Mouse (Mus musculus): Measurements from ENCODE around the gene Mpnd. TPM values are rescaled to one million over a fixed set of nuclear protein-coding genes. Genes with fewer than 3 reads are reported as not detected.
A peak's percentile ranks its signal among the peaks of the same experiment; 100 is the strongest.

The Mpnd gene
- polyA plus RNA-seq, 1 experiment from 2014 or later, result 168 TPM

DNA sequence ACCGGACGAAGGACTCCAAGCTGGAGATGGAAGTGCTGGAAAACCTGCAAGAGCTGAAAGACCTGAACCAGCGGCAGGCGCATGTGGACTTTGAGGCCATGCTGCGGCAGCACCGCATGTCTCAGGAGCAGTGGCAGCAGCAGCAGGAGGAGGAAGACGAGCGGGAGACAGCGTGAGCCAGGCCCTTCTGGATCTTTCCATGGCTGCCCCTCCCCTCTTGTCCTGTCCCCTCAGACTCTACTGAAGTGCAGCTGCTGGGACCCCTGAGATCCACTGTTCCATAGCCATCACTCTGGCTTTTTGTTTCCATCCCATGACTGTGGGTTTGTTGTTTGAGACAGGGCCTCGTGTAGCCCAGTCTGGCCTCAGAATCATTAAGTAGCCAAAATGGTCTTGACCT lies 41.0 kb upstream of the Mpnd start:
- peaks cover 12% of the 10 kb centered on the region for H3K4me1 ChIP-seq
- H3K4me2 ChIP-seq, result no peak overlapping the region
- H3K9ac ChIP-seq, result no peak overlapping the region
- no peaks in the 10 kb centered on the region for H3K9me3 ChIP-seq (replicated peaks)
- H3K36me3 ChIP-seq (ENCODE audit: poor library complexity, severe bottlenecking), result peaks cover 59% of the 10 kb centered on the region
- H3K27ac ChIP-seq, result no peak overlapping the region
- 93% methylated on average over 10 of the region's 10 CpGs for WGBS
- ATAC-seq, result no peak
- H3K27me3 ChIP-seq, result no peaks in the 10 kb centered on the region
- no peak overlapping the region for H3K4me3 ChIP-seq

DNA sequence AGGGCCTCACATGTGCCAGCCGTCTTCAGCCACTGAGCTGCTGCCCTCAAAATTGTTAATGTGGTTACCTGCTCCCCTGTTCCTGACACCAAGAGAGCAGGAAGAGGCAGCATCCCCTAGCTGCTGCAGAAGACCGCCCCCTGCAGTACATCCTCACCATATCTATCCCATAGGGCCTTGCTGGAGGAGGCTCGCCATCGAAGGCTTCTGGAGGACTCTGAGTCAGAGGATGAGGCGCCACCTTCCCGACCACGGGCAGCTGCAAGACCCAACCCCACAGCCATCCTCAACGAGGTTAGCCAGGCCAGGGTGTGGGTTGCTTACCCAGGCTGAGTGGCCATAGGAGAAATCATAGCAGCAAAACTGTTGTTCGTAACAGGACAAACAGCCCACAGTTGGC lies 40.5 kb upstream of the Mpnd start:
- ATAC-seq, result no peak
- H3K4me3 ChIP-seq, result no peak overlapping the region
- 86% methylated on average over 9 of the region's 9 CpGs for WGBS
- H3K36me3 ChIP-seq (ENCODE audit: poor library complexity, severe bottlenecking), result peaks cover 59% of the 10 kb centered on the region
- no peak overlapping the region for H3K4me2 ChIP-seq
- no peaks in the 10 kb centered on the region for H3K27me3 ChIP-seq
- H3K4me1 ChIP-seq, result peaks cover 12% of the 10 kb centered on the region
- no peaks in the 10 kb centered on the region for H3K9me3 ChIP-seq (replicated peaks)
- H3K9ac ChIP-seq, result no peak overlapping the region
- H3K27ac ChIP-seq, result no peak overlapping the region

DNA sequence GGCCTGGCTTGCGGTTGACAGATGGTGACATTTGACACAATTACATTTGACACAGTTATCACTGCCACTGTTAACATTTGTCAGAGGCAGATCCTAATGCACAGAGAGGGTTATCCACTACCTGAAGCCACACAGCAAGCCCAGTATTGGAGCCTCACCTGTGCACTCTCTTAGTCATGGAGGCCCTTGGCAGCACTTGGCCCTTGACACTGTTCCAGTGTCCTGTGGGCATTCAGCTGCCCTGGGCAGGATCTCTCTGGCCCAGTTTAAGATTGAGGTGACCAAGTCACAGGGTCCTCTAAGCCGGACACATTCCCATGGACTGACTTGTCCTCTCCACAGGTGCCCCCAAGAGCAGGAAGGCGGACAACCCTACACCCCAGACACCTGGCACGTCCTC lies 38.3 kb upstream of the Mpnd start:
- WGBS, result 94% methylated on average over 4 of the region's 4 CpGs
- peaks cover 49% of the 10 kb centered on the region for H3K36me3 ChIP-seq (ENCODE audit: poor library complexity, severe bottlenecking)
- H3K27me3 ChIP-seq, result no peaks in the 10 kb centered on the region
- H3K9me3 ChIP-seq (replicated peaks), result no peaks in the 10 kb centered on the region
- H3K4me3 ChIP-seq, result no peak overlapping the region
- peaks cover 25% of the 10 kb centered on the region for H3K4me1 ChIP-seq
- H3K27ac ChIP-seq, result no peak overlapping the region
- no peak overlapping the region for H3K4me2 ChIP-seq
- ATAC-seq, result no peak
- H3K9ac ChIP-seq, result no peak overlapping the region

DNA sequence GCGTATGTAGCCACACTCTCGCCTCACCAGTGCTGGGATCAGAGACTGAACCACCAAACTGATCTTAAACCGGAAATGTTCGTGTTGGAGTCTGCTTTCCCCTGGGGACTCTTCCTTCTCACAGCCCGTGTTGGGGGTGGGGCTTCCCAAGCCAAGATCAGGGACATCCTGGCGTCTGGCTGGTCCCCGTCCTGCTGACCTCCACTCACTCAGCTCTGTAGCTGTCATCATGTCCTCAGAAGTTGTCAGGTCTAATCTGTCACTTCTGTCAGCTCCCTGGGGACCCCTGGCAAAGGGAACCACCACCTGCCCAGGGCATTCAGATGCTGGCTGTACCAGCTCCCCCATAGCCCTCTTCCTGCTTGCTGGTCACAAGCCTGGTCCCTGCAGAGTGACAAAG lies 37.3 kb upstream of the Mpnd start:
- no peak overlapping the region for H3K4me3 ChIP-seq
- H3K4me1 ChIP-seq, result peaks cover 31% of the 10 kb centered on the region
- H3K27ac ChIP-seq, result 0 out of 2 replicates have a peak overlapping the region, but pooled peaks have one; percentile 69
- H3K36me3 ChIP-seq (ENCODE audit: poor library complexity, severe bottlenecking), result peaks cover 54% of the 10 kb centered on the region
- 0 out of 2 replicates have a peak overlapping the region, but pooled peaks have one; percentile 13 for H3K9ac ChIP-seq
- no peaks in the 10 kb centered on the region for H3K9me3 ChIP-seq (replicated peaks)
- ATAC-seq, result no peak
- 72% methylated on average over 7 of the region's 7 CpGs for WGBS
- H3K27me3 ChIP-seq, result no peaks in the 10 kb centered on the region
- no peak overlapping the region for H3K4me2 ChIP-seq

DNA sequence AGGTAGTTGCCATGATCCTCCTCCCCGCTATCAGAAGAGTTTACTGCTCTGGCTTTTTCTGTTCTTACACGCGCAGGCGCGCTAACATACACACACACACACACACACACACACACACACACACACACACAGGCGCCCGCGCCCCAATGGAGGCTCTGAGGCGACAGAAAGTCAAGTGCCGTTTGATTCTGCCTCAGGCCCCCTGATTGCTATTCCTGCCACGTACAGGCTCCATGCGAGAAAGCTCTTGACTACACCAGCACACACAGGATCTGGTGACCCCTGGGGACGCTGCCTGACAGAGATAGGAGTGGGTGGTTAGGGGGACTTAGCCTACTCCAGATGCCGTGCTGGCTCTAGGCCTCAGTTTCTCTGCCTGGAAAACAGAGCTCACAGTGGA lies 36.0 kb upstream of the Mpnd start:
- peaks cover 56% of the 10 kb centered on the region for H3K36me3 ChIP-seq (ENCODE audit: poor library complexity, severe bottlenecking)
- WGBS, result 32% methylated on average over 14 of the region's 14 CpGs
- H3K4me3 ChIP-seq, result peak overlapping the region; percentile 50
- H3K9me3 ChIP-seq (replicated peaks), result no peaks in the 10 kb centered on the region
- peak overlapping the region; percentile 72 for H3K9ac ChIP-seq
- H3K4me2 ChIP-seq, result peak overlapping the region; percentile 67
- H3K27me3 ChIP-seq, result no peaks in the 10 kb centered on the region
- peaks cover 31% of the 10 kb centered on the region for H3K4me1 ChIP-seq
- ATAC-seq, result peak; percentile 52
- H3K27ac ChIP-seq, result peak overlapping the region; percentile 69

DNA sequence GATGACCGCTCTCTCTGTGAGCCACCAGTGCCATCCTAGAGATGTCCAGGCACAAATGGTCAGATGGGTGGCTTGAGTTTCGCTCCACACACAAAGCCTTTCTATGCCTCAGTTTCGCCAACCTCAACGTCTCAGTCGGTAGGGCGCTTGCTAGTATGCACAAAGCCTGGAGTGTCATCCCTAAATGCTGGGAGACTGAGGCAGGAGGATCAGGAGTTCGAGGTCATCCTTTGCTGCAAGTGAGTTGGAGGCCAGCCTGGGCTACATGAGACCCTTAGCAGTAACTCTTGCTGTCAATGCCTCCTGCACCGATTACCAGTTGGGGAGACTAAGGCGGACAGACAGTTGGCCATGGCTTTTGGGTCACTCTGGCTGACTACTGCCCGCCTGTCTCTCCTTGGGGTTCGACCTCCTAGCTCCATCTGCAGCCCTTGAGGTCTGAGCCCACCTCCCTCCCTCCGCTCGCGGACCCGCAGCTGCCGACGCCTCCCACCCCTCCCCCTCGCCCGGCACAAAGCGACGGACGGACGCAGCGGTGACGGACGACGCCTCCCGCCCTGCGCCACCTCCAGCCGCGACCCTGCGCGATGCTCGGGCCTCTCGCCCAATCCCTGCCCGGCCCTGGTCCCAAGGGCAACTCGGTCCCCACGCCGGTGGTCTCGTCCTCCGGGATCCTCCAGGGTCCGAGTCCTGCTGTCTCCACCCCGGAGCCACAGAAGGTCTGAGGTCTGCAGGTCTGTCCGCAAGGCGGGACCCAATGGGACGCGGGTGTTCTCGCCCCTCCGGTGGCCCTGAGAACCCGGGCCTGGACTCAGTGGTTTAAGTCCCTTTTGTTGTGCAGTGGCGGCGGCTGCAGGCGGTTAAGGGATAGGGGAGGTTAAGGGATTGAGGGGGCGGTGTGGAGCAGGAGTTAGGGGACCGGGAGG lies 35.3 kb upstream of the Mpnd start, which contains the start of gene Shd:
Gene Shd, plus strand, starts transcription at position 502 of the 926 bp plus-strand sequence.
- H3K4me1 ChIP-seq, result peaks cover 31% of the 10 kb centered on the region
- WGBS, result 7% methylated on average over 55 of the region's 55 CpGs

DNA sequence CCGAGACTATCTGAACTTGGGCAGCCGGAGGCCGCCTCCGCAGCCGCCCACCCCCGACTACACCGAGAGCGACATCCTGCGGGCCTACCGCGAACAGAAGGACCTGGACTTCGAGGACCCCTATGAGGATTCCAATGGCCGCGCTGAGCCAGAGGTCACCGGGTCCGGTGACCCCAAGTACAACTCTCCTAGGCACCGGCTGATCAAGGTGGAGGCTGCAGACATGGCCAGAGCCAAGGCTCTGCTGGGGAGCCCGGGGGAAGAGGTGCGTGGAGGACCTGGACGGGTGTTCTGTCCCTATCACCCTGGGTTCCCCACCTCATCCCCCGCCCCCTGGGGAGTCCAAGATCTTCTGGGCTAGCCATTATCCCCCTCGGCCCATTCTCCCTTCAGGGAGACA lies 34.1 kb upstream of the Mpnd start:
- H3K4me1 ChIP-seq, result peaks cover 33% of the 10 kb centered on the region
- H3K27ac ChIP-seq, result no peak overlapping the region
- peaks cover 40% of the 10 kb centered on the region for H3K36me3 ChIP-seq (ENCODE audit: poor library complexity, severe bottlenecking)
- H3K27me3 ChIP-seq, result no peaks in the 10 kb centered on the region
- H3K9me3 ChIP-seq (replicated peaks), result no peaks in the 10 kb centered on the region
- ATAC-seq, result no peak
- 22% methylated on average over 22 of the region's 22 CpGs for WGBS
- H3K4me2 ChIP-seq, result peak overlapping the region; percentile 67
- peak overlapping the region; percentile 72 for H3K9ac ChIP-seq
- peak overlapping the region; percentile 50 for H3K4me3 ChIP-seq

More for the DNA sequence above, 35.3 kb upstream of the Mpnd start, which contains the start of gene Shd:
- Histone ChIP-seq H3K27me3 (no peaks in the 10 kb centered on the region), H3K36me3 (ENCODE audit: poor library complexity, severe bottlenecking) (peaks cover 50% of the 10 kb centered on the region), H3K9me3 (replicated peaks) (no peaks in the 10 kb centered on the region), H3K4me3 (peak within 1 kb of the TSS; percentile 50), H3K27ac (peak within 1 kb of the TSS; percentile 69), H3K9ac (peak within 1 kb of the TSS; percentile 72), H3K4me2 (peak within 1 kb of the TSS; percentile 67)
- peak; percentile 63 for ATAC-seq

DNA sequence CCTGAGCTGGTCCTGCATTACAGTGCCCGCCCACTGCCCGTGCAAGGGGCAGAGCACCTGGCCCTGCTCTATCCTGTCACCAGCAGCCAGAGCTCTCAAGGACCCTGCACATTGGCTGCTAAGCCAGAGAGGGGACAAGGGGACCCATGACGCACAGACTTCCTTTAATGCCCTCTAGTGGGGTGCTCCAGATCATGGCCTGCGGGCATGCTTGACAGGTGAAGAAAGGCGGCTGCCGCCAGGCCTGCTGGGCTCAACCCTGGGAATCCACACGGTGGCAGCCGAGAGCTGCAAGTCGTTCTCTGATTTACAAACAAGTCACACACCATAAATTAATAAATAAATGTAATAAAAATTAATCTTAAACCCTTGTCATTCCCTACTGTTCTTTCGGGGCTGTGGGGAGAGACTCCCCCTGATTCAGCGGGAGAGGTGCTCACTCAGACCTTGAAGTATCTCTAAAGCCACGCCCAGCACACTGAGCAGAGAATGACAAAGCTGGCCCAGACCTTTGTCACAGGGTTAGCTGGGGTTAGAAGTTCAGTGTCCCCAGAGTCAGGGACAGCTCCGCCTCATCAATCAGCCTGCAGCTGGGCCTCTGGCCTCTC lies 29.2 kb upstream of the Mpnd start:
- no peak overlapping the region for H3K4me3 ChIP-seq
- H3K4me1 ChIP-seq, result peaks cover 14% of the 10 kb centered on the region
- H3K36me3 ChIP-seq (ENCODE audit: poor library complexity, severe bottlenecking), result peaks cover 20% of the 10 kb centered on the region
- H3K27ac ChIP-seq, result no peak overlapping the region
- H3K4me2 ChIP-seq, result no peak overlapping the region
- peak; percentile 75 for ATAC-seq
- H3K9me3 ChIP-seq (replicated peaks), result no peaks in the 10 kb centered on the region
- H3K9ac ChIP-seq, result no peak overlapping the region
- H3K27me3 ChIP-seq, result no peaks in the 10 kb centered on the region
- WGBS, result 18% methylated on average over 13 of the region's 13 CpGs

DNA sequence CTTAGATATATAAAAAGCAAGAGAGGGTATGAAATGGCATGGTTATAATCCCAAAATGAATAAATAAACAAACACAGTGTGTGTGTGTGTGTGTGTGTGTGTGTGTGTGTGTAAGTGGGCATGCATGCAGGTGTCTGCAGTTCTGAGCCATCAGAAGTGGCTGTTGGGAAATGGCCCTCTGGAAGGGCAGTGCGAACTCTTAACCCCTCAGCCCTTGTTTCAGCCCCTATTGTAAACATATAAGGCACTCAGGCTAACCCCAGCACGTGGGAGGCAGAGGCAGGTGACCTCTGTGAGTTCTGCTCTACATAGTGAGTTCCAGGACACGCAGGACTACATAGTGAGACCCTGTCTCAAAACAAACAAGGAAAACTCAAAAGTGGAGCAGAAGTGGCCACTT lies 28.2 kb upstream of the Mpnd start:
- Histone ChIP-seq H3K9ac (no peak overlapping the region), H3K36me3 (ENCODE audit: poor library complexity, severe bottlenecking) (peaks cover 20% of the 10 kb centered on the region), H3K9me3 (replicated peaks) (no peaks in the 10 kb centered on the region), H3K4me2 (no peak overlapping the region), H3K4me1 (peaks cover 8% of the 10 kb centered on the region), H3K27me3 (no peaks in the 10 kb centered on the region), H3K27ac (no peak overlapping the region), H3K4me3 (no peak overlapping the region)
- ATAC-seq, result no peak
- WGBS, result 62% methylated on average over 3 of the region's 3 CpGs

DNA sequence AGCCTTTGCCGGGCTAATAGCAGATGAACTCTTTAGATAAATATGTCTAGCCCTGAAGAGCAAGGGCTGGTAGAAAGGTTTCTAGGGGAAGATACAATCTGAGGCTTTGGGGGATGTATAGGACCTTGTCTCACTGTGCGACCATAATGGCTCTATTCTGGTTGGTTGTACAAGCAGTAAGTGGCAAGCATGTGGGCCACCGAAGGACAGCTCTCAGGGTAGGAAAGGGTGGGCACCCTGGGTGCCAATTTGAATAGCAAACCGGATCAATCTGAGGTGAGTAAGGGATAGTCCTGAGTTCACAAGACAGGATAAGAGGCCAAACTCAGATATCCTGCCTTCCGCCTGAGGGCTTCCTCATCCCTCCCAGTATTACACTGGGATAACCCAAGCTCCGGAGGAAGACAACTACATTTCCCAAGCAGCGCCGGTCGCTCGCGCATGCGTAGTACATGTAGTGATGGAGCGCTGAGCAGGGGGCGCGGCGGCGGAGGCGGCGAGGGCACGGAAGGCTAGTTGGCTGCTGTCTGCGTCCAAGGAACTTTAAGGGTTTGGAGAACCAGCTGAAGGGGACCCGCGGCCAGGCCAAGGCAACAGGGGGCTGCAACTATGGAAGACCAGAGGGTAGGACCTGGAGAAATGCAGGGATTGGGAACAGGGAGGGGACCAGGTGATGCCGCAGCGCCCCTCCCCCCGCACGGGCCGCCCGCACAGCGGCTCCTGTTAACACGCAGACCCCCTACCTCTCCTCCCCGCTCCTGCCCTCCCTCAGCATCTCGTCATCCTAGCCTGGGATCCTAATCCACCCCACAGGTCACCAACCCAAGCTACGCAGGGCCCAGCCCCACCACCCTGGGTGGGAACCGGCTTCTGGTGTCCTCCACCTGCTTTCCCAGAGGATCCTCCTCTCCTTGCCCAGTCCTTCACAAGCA lies 19.2 kb upstream of the Mpnd start, which contains the start of gene Fsd1:
Gene Fsd1, plus strand, starts transcription at position 480 of the 932 bp plus-strand sequence.
- peak; percentile 90 for ATAC-seq
- H3K36me3 ChIP-seq (ENCODE audit: poor library complexity, severe bottlenecking), result peaks cover 25% of the 10 kb centered on the region
- 8% methylated on average over 32 of the region's 35 CpGs for WGBS
- no peak within 1 kb of the TSS for H3K27ac ChIP-seq
- H3K27me3 ChIP-seq, result no peaks in the 10 kb centered on the region
- H3K9me3 ChIP-seq (replicated peaks), result no peaks in the 10 kb centered on the region
- H3K4me3 ChIP-seq, result peak within 1 kb of the TSS; percentile 79
- peak within 1 kb of the TSS; percentile 95 for H3K4me2 ChIP-seq
- peak within 1 kb of the TSS; percentile 86 for H3K9ac ChIP-seq
- peaks cover 7% of the 10 kb centered on the region for H3K4me1 ChIP-seq

DNA sequence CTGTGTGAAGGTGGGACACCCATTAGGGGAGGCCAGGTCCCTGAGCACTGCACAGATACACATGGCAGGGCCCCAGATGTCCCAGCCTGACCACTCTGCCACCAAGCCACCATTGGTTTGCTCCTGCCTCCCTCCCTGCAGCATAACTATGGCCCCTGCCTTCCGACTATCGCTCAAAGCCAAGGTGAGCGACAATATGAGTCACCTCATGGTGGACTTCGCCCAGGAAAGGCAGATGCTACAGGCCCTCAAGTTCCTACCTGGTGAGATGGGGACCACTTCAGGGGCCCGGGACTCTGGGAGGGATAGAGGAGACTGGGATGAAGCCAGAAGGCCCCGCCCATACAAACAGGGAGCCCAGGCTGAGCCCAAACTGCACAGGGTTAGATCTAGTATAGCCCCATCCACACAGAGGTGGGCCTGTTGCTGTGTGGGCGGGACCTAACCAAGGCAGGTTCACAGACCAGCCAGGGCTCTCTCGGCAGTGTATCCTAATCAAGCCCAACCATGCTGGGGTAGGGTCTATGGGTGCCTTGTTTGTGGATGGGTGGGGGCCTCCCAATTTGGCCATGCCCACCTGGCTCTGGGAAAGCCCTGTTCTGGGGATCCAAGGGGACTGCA lies 15.1 kb upstream of the Mpnd start:
- no peaks in the 10 kb centered on the region for H3K9me3 ChIP-seq (replicated peaks)
- H3K36me3 ChIP-seq (ENCODE audit: poor library complexity, severe bottlenecking), result peaks cover 58% of the 10 kb centered on the region
- peaks cover 17% of the 10 kb centered on the region for H3K4me1 ChIP-seq
- no peak overlapping the region for H3K27ac ChIP-seq
- no peaks in the 10 kb centered on the region for H3K27me3 ChIP-seq
- 88% methylated on average over 8 of the region's 8 CpGs for WGBS
- H3K4me2 ChIP-seq, result no peak overlapping the region
- no peak for ATAC-seq
- no peak overlapping the region for H3K4me3 ChIP-seq
- H3K9ac ChIP-seq, result no peak overlapping the region
